Mouse (Mus musculus) liver, embryonic 14.5 days (tissue): ENCODE measurements at regions not wholly inside any gene's neighbourhood (a gene's known extent, or its start where the extent isn't known, plus 50 kb on each side); places are given as distances from the start of the nearest gene placed in this dataset.
A peak's percentile ranks its signal among the peaks of the same experiment; 100 is the strongest.

Source experiments
- ATAC-seq: fragments of 200-750 bp; cut with Nextera tagmentation; 2 replicates; pipeline ENCODE4 v1.8.0; 2017; ENCODE audit warnings: moderate number of reproducible peaks, mild to moderate bottlenecking, moderate library complexity; ENCODE audit not compliant: insufficient read depth
- DNase-seq, 3 experiments: peaks; one replicate each; pipeline ENCODE4 v3.0.0-alpha.2; 2012 to 2013; ENCODE audit warnings: low read depth in 3 of 3, low spot score in 3 of 3
- H3K27ac ChIP-seq: fragments of 300-500 bp; sonication (generic); 2 replicates; pipeline ENCODE4 v1.5.1; 2014; ENCODE audit warnings: moderate library complexity, mild to moderate bottlenecking, control low read depth, inconsistent platforms
- H3K27me3 ChIP-seq: fragments of 300-500 bp; sonication (generic); 2 replicates; pipeline ENCODE4 v1.6.1; 2014; ENCODE audit warnings: mild to moderate bottlenecking, low read length, moderate library complexity; ENCODE audit not compliant: control insufficient read depth, insufficient read depth
- H3K36me3 ChIP-seq: fragments of 300-500 bp; sonication (generic); replicated peaks from 2 replicates; pipeline ENCODE4 v1.6.1; 2014; ENCODE audit warnings: low read depth; ENCODE audit not compliant: control insufficient read depth, insufficient read depth
- H3K4me1 ChIP-seq, 2 experiments: fragments of 200-500 bp in 1 of 2; fragments of 300-500 bp in 1 of 2; sonication (generic) in 1 of 2; replicated peaks; 2 replicates each; pipeline ENCODE4 v1.6.1; 2012 to 2014; ENCODE audit warnings: antibody characterized with exemption in 1 of 2, inconsistent platforms in 1 of 2, low read length in 1 of 2; ENCODE audit not compliant: control insufficient read depth in 2 of 2, insufficient read depth in 2 of 2
- H3K4me2 ChIP-seq: fragments of 300-500 bp; sonication (generic); 2 replicates; pipeline ENCODE4 v1.6.1; 2014; ENCODE audit warnings: low read depth, mild to moderate bottlenecking, control low read depth, moderate library complexity
- H3K4me3 ChIP-seq, 2 experiments: fragments of 200-500 bp in 1 of 2; fragments of 300-500 bp in 1 of 2; sonication (generic) in 1 of 2; 2 replicates each; pipeline ENCODE4 v1.5.1; 2012 to 2014; ENCODE audit warnings: low read depth in 2 of 2, low read length in 2 of 2, mild to moderate bottlenecking in 2 of 2, control low read depth in 1 of 2, inconsistent platforms in 1 of 2, moderate library complexity in 1 of 2; ENCODE audit not compliant: insufficient read depth in 1 of 2
- H3K9ac ChIP-seq: fragments of 300-500 bp; sonication (generic); replicated peaks from 2 replicates; pipeline ENCODE4 v1.6.1; 2014; ENCODE audit warnings: mild to moderate bottlenecking, control low read depth, moderate library complexity
- H3K9me3 ChIP-seq: fragments of 300-500 bp; sonication (generic); 2 replicates; pipeline ENCODE4 v1.6.1; 2016; ENCODE audit warnings: low read length, mixed read lengths; ENCODE audit not compliant: control insufficient read depth
- CTCF ChIP-seq: IDR thresholded peaks from 2 replicates; pipeline ENCODE4 v1.5.1; 2016; ENCODE audit warnings: antibody characterized with exemption, low read depth, control low read depth
- EP300 ChIP-seq: IDR thresholded peaks from 2 replicates; pipeline ENCODE4 v1.6.1; 2016; ENCODE audit warnings: antibody characterized with exemption, low read depth
- WGBS: fragments of 180-500 bp; shearing (Covaris S2); extraction: QIAGEN DNeasy Blood & Tissue Kit; methylation state at CpG from one replicate; pipeline ENCODE4 v1.1.7; 2014; ENCODE audit not compliant: insufficient replicate concordance; 5-methylcytosine and 5-hydroxymethylcytosine counted together

DNA sequence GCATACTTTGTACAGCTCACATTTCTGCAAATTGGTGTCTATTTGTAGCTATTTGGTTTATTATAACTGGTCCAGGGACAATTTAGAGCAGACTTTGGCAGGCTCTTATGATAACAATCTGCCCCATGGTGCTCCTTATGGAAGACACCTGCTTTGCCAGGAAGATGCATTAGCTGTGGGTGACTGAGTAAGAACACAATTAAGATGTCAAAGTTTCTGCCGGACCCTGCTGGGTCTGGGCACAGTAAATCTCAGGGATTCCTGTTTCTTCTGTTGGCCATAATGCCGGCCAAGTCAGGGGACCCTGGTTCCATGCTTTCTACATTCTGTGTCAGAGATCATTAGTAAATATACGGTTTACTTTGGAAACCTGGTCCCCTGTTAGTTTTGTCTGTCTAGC, 353.7 kb downstream of the Ccser2 start:
- TF ChIP-seq CTCF (no peak), EP300 (no peak)
- peaks cover 30 to 33% of the 10 kb centered on the region in 2 experiments for H3K4me1 ChIP-seq
- no peak overlapping the region for H3K27ac ChIP-seq
- no peak overlapping the region for H3K9ac ChIP-seq
- no peak for ATAC-seq
- no peaks in the 10 kb centered on the region for H3K27me3 ChIP-seq
- no peak overlapping the region for H3K4me2 ChIP-seq
- H3K4me3 ChIP-seq, result no peak overlapping the region
- no peaks in the 10 kb centered on the region for H3K36me3 ChIP-seq
- H3K9me3 ChIP-seq, result no peaks in the 10 kb centered on the region
- no peak for DNase-seq
- 81% methylated on average over 3 of the region's 3 CpGs for WGBS

DNA sequence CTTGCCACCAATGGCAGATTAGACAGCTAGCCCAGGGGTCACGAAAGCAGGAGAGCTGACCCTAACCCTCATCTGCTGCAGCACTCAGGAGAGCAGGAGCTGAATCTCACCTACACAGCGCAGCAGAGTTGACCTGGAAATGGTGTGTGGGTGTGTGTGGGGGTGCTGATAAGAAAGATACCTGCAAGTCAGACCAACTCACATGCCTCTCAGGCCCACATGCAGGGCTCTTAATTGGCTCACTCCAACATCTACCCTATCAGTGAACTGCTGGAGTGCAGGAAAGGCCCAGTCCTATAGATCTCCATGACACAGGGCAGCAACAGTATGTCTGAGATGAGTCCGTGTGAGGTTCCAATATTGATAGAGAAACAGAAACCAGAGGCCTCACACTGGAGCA, 355.7 kb downstream of the Ccser2 start:
- 30% methylated on average over 3 of the region's 3 CpGs for WGBS
- no peak for TF ChIP-seq CTCF
- 0 out of 2 replicates have a peak, but pooled peaks have one; percentile 42 for TF ChIP-seq EP300
- ATAC-seq (peak; percentile 94), DNase-seq (peak in 1 of 3 experiments; percentile 51)
- Histone ChIP-seq H3K4me2 (no peak overlapping the region), H3K36me3 (no peaks in the 10 kb centered on the region), H3K27ac (peak overlapping the region; percentile 34), H3K9me3 (no peaks in the 10 kb centered on the region), H3K4me1 (peaks cover 15 to 19% of the 10 kb centered on the region in 2 experiments), H3K4me3 (no peak overlapping the region), H3K27me3 (no peaks in the 10 kb centered on the region), H3K9ac (no peak overlapping the region; the same call in 1 of the 2 replicates)

DNA sequence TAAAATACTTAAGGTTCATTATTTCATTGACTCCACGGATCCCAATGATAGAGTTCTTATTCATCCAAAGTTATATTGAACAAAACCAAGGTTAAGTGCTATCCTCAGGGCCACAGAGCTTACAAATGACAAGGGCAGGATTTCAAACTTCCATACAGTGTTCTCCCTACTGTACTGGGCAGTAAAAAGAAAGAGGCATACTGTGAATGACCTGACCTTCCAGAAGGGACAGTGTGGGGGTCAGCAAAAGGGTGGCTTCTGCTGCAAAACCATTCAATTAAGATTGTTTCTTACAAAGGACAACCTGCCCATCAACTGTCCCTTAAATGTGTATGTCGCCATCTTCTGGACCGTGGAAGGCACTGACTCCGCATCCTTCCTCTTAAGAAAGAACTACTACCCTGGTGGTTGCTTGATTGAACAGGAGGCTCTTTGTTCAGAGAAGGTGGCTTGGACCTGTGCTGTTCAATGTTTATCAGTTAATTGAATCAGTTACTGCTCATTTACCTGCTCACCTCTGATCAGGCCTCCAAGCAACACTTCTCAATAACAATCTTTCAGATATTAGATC, 384.4 kb downstream of the Ccser2 start:
- Histone ChIP-seq H3K36me3 (no peaks in the 10 kb centered on the region), H3K9ac (0 out of 2 replicates have a peak overlapping the region, but pooled peaks have one; percentile 6), H3K27me3 (no peaks in the 10 kb centered on the region), H3K4me1 (peaks cover 5 to 20% of the 10 kb centered on the region in 2 experiments; a peak in 3 of 4 replicates), H3K4me2 (no peak overlapping the region), H3K27ac (peak overlapping the region; percentile 11), H3K9me3 (no peaks in the 10 kb centered on the region), H3K4me3 (no peak overlapping the region)
- TF ChIP-seq EP300 (no peak), CTCF (peak; percentile 50)
- ATAC-seq (peak; percentile 61), DNase-seq (peak in 1 of 3 experiments; percentile 10)
- 43% methylated on average over 4 of the region's 4 CpGs for WGBS

DNA sequence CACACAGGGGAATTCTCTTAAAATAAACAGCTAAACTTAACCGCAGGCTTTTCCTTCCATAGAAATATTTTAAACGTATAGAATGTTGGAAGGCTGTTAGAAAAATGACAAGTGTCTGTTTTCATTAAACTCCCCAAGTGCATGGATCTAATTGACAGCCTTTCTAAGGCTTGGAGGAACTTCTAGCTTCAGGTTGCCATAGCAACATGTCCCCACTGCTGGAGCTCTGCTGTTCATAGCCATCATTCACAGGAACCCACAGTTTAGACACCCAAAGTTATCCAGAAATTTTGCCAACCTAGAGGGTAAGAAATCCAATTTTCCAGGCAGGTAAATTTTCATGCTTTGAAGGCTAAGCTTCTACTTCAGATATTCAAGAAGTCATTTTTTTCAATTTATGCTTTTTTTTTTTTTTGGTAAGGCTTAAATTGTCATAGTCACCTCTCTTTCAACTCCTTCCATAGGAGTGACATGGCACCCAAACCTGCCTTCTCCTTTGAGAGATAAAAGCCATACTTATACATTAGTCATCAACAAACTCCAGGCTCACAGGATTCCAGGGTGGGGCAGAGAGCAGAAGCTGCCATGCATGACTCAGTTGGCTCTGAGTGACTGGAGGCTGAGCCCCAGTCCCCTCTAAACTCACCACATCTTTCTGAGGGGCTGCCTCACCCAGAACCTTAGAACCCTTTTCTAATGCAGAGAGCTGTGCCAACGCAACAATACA, 385.1 kb downstream of the Ccser2 start:
- no peaks in the 10 kb centered on the region for H3K36me3 ChIP-seq
- H3K9ac ChIP-seq, result 0 out of 2 replicates have a peak overlapping the region, but pooled peaks have one; percentile 6
- TF ChIP-seq CTCF, result no peak
- TF ChIP-seq EP300, result no peak
- WGBS, result 65% methylated on average over 3 of the region's 3 CpGs
- no peaks in the 10 kb centered on the region for H3K27me3 ChIP-seq
- DNase-seq, result peak in 1 of 3 experiments; percentile 23
- peaks cover 5 to 20% of the 10 kb centered on the region in 2 experiments; a peak in 3 of 4 replicates for H3K4me1 ChIP-seq
- peak overlapping the region; percentile 11 for H3K27ac ChIP-seq
- no peak overlapping the region for H3K4me2 ChIP-seq
- peak; percentile 93 for ATAC-seq
- no peak overlapping the region for H3K4me3 ChIP-seq
- no peaks in the 10 kb centered on the region for H3K9me3 ChIP-seq

DNA sequence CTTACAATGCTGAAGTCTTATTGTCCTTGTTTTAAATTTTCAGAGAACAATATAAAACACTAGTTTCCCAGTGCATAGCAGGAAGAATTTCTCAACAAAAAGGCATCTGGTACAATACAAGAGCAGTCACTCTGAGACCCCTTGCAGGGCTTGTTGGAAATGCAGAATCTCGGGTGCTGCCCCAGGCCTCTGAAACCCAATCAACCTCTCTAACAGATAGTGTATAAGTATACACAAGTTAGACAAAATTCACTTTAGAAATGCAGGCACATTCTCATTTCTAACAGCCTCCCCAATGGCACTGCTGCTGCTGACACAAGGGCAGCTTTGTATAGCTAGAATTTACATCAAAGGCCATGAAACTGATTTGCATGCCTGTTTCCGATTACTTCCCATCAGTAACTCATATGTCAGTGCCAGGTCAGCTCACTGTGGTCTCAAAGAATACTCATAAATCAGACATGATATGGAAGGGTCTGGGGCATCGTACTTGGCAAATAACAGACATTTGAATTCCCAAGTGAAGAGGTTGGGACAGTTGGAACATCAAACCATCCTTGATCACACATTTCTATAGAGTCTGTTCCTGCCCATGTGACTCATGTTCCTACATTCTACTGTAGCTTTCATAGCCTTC, 405.2 kb downstream of the Ccser2 start:
- Histone ChIP-seq H3K27me3 (no peaks in the 10 kb centered on the region), H3K4me3 (no peak overlapping the region), H3K4me2 (no peak overlapping the region), H3K4me1 (no peaks in the 10 kb centered on the region; a peak in 1 of 4 replicates), H3K9ac (no peak overlapping the region), H3K36me3 (no peaks in the 10 kb centered on the region), H3K9me3 (no peaks in the 10 kb centered on the region), H3K27ac (no peak overlapping the region)
- DNase-seq, result no peak
- WGBS, result 58% methylated on average over 3 of the region's 3 CpGs
- TF ChIP-seq CTCF (no peak), EP300 (no peak)
- ATAC-seq, result no peak
